Mouse (Mus musculus): ENCODE data around the gene Qsox2.

- TF ChIP-seq CTCF (conservative IDR thresholded peaks at IDR 0.05; ENCODE audit: low read length) (no peak), NANOG (IDR thresholded peaks at IDR 0.05; ENCODE audit: borderline replicate concordance, low read length) (no peak), POU5F1 (IDR thresholded peaks at IDR 0.05; ENCODE audit: borderline replicate concordance, low read length) (no peak)
These were observed 48.5 kb upstream of the Qsox2 start for GRCm38 (mm10) chr2:26285804-26286203.

Data from E14TG2a.4 (cell line).